Mouse (Mus musculus) kidney, postnatal 0 days (tissue): ENCODE measurements at regions not wholly inside any gene's neighbourhood (a gene's known extent, or its start where the extent isn't known, plus 50 kb on each side); places are given as distances from the start of the nearest gene placed in this dataset.

Experiments
- ATAC-seq: fragments of 200-750 bp; cut with Nextera tagmentation; replicated peaks from 2 replicates; pipeline ENCODE4 v1.8.0; 2017; ENCODE audit warnings: low read depth, moderate number of reproducible peaks, moderate TSS enrichment, moderate library complexity; ENCODE audit not compliant: low FRiP score
- DNase-seq: peaks from one replicate; pipeline ENCODE4 v3.0.0-alpha.2; 2016; ENCODE audit warnings: low spot score
- H3K27ac ChIP-seq: fragments of 300-500 bp; sonication (generic); 2 replicates; pipeline ENCODE4 v1.5.1; 2014; ENCODE audit warnings: mild to moderate bottlenecking
- H3K27me3 ChIP-seq: fragments of 300-500 bp; sonication (generic); 2 replicates; pipeline ENCODE4 v1.6.1; 2014; ENCODE audit warnings: low read length, mixed read lengths; ENCODE audit not compliant: insufficient read depth
- H3K36me3 ChIP-seq: fragments of 300-500 bp; sonication (generic); 2 replicates; pipeline ENCODE4 v1.6.1; 2014; ENCODE audit warnings: low read length, mixed read lengths; ENCODE audit not compliant: insufficient read depth
- H3K4me1 ChIP-seq: fragments of 300-500 bp; sonication (generic); replicated peaks from 2 replicates; pipeline ENCODE4 v1.6.1; 2014; ENCODE audit warnings: antibody characterized with exemption, low read length, mixed read lengths; ENCODE audit not compliant: insufficient read depth
- H3K4me2 ChIP-seq: fragments of 300-500 bp; sonication (generic); 2 replicates; pipeline ENCODE4 v1.6.1; 2014; ENCODE audit warnings: mild to moderate bottlenecking, low read length, moderate library complexity, mixed read lengths
- H3K4me3 ChIP-seq: fragments of 300-500 bp; sonication (generic); replicated peaks from 2 replicates; pipeline ENCODE4 v1.5.1; 2014; ENCODE audit warnings: low read depth, low read length
- H3K9ac ChIP-seq: fragments of 300-500 bp; sonication (generic); 2 replicates; pipeline ENCODE4 v1.6.1; 2014; ENCODE audit warnings: low read depth, low read length
- H3K9me3 ChIP-seq: fragments of 300-500 bp; sonication (generic); replicated peaks from 2 replicates; pipeline ENCODE4 v1.6.1; 2016; ENCODE audit warnings: low read length, inconsistent platforms, mixed read lengths
- CTCF ChIP-seq: IDR thresholded peaks from 2 replicates; pipeline ENCODE4 v1.5.1; 2016; ENCODE audit warnings: antibody characterized with exemption, low read depth, mild to moderate bottlenecking, moderate library complexity
- WGBS: fragments of 180-500 bp; shearing (Covaris S2); extraction: QIAGEN DNeasy Blood & Tissue Kit; methylation state at CpG from one replicate; pipeline ENCODE4 v1.1.7; 2014; 5-methylcytosine and 5-hydroxymethylcytosine counted together

DNA sequence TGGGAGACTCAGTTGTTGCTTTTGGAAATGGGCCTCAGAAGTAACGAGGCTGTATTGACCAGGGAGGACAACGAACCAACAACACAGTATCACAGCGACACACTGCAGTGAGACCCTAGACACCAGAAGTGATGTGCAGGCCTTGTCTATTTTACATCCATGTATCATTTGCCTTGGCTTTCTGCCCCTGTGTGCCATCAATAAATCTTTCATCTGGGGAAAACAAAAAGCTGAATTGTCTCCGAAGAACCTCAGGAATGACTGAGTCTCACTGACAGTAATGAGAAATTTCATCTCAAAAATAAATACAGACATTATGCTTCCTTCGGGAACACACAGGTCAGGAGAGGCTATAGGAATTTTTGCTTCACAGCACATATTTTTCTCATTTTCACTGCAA lies 68.7 kb upstream of the Tnfsf11 start:
- no peak for TF ChIP-seq CTCF
- H3K27me3 ChIP-seq: no peaks in the 10 kb centered on the region
- no peaks in the 10 kb centered on the region for H3K36me3 ChIP-seq
- no peak overlapping the region for H3K9ac ChIP-seq
- DNase-seq: no peak
- no peak for ATAC-seq
- H3K4me1 ChIP-seq: no peaks in the 10 kb centered on the region
- no peak overlapping the region for H3K4me3 ChIP-seq
- H3K27ac ChIP-seq: no peak overlapping the region
- H3K9me3 ChIP-seq: no peaks in the 10 kb centered on the region
- 70% methylated on average over 5 of the region's 5 CpGs for WGBS
- H3K4me2 ChIP-seq: no peak overlapping the region

DNA sequence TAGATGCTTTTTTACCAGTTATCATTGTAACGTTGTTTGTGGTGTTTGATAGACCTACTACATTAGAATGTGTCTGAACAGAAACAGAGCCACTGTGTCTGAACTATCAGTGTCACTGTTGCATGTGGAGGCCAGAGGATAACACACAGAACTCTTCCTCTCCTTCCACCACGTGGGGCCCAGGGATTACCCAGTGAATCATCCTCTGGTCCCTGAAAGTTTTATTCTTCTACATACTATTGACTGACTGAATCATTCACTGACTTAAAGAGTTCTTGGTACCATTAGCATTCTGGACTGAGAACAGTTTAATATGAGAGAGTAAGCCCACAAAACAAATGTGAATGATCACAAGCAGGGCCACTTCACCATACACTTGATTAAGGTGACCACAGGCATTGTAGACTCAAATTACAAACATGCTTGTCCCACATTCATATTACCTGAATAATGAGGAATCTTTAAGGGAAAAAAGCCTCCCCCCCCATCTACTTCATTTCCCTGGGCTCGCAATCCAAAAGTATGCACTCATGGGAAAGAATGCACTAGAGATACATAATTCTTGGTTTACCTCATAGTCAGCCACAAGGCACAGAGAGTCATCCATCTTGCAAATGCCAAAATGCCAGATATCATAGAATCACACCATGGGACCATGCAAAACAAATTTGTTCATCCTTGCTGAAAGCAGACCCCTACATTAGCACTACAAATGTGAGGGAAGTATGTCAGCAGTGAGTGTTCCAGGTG lies 68.1 kb upstream of the Tnfsf11 start:
- no peak overlapping the region for H3K4me2 ChIP-seq
- no peak overlapping the region for H3K4me3 ChIP-seq
- DNase-seq (no peak), ATAC-seq (no peak)
- H3K27me3 ChIP-seq: no peaks in the 10 kb centered on the region
- WGBS: 85% methylated on average over 3 of the region's 3 CpGs
- H3K27ac ChIP-seq: no peak overlapping the region
- H3K36me3 ChIP-seq: no peaks in the 10 kb centered on the region
- H3K4me1 ChIP-seq: no peaks in the 10 kb centered on the region
- no peak for TF ChIP-seq CTCF
- H3K9ac ChIP-seq: no peak overlapping the region
- no peaks in the 10 kb centered on the region for H3K9me3 ChIP-seq

DNA sequence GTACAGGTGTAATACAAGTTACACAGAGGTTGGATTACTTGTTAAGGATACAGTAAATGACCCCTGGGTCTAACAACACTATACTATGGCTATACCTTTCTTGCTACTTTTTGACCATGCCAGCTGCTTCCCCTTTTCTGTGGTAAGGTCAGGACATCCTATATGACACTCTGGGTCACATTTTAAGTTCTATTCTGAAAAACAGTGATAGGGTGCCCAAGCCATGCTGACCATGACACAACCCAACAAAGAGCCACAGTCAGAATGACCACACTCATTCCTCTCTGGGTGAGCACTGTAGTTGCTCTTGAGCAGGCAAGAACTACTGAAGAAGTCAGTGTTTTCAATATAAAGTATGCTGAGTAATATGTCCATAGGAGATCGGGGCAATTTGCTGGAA lies 64.3 kb upstream of the Tnfsf11 start:
- Histone ChIP-seq H3K9ac (no peak overlapping the region), H3K4me3 (no peak overlapping the region), H3K36me3 (no peaks in the 10 kb centered on the region), H3K9me3 (no peaks in the 10 kb centered on the region), H3K4me2 (no peak overlapping the region), H3K4me1 (no peaks in the 10 kb centered on the region), H3K27me3 (no peaks in the 10 kb centered on the region), H3K27ac (no peak overlapping the region)
- ATAC-seq (no peak), DNase-seq (no peak)
- no peak for TF ChIP-seq CTCF
- 81% methylated on average over 1 of the region's 1 CpGs for WGBS

DNA sequence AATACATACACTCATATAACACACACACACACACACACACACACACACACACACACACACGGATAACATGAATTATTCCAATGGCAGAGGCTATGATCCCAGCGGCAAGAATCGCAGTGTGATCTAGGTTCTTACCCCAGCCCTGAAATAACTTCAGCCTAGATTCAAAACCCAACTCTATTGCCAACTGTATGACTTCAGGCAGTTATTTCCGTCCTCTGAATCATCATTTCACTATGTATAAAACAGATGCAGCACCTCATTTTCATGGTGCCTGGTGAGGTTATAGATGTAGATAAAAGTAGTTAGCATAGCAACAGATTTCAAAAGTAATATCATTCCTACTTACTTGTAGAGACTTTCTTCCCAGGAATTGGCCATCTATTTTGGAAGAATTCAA lies 61.0 kb upstream of the Tnfsf11 start:
- Histone ChIP-seq H3K27ac (no peak overlapping the region), H3K4me2 (no peak overlapping the region), H3K36me3 (no peaks in the 10 kb centered on the region), H3K27me3 (no peaks in the 10 kb centered on the region), H3K4me3 (no peak overlapping the region), H3K4me1 (no peaks in the 10 kb centered on the region), H3K9ac (no peak overlapping the region), H3K9me3 (no peaks in the 10 kb centered on the region)
- ATAC-seq (no peak), DNase-seq (no peak)
- no peak for TF ChIP-seq CTCF
- 91% methylated on average over 4 of the region's 4 CpGs for WGBS

DNA sequence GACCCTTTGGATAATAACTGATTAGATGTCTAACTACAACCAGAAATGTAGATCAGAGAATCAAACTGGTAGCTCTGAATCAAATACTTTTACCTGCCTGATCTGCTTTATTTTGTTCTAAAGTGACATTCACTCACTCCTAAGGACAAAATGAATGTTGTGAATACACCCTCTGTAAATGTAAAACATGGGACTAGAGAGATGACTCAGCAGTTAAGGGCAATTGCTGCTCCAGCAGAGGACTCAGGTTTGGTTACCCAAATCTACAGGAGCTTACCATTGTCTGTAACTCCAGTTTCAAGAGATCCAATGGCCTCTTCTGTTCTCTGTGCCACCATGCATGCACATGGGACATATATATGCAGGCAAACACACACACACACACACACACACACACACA lies 57.0 kb upstream of the Tnfsf11 start:
- Histone ChIP-seq H3K36me3 (no peaks in the 10 kb centered on the region), H3K4me1 (no peaks in the 10 kb centered on the region), H3K27ac (no peak overlapping the region), H3K9me3 (no peaks in the 10 kb centered on the region), H3K27me3 (no peaks in the 10 kb centered on the region), H3K4me3 (no peak overlapping the region), H3K9ac (no peak overlapping the region), H3K4me2 (no peak overlapping the region)
- DNase-seq: no peak
- ATAC-seq: no peak
- TF ChIP-seq CTCF: no peak

DNA sequence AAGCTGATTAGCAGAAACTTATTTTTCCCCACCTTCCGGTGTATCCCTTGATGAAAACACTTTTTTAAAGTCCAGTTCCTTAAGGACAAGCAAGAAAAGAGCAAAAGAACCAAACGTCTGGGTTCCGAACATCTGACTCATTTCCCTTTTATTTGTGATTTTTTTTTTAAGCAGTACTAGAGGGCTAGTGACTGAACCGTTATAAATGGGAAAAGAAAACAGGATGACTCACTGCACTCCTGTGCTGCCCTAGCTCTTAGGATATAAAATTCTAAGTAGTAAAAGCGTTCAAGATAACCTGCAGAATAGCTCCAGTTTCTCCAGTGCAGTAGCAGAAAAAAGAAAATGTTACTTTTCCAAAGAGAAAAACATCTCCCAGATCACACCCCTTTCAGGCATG lies 55.3 kb upstream of the Tnfsf11 start:
- WGBS: 49% methylated on average over 5 of the region's 5 CpGs
- H3K9ac ChIP-seq: no peak overlapping the region
- TF ChIP-seq CTCF: no peak

More for the DNA sequence above, 55.3 kb upstream of the Tnfsf11 start:
- Histone ChIP-seq H3K27ac (no peak overlapping the region), H3K4me1 (no peaks in the 10 kb centered on the region), H3K9me3 (no peaks in the 10 kb centered on the region), H3K27me3 (no peaks in the 10 kb centered on the region), H3K4me3 (no peak overlapping the region), H3K36me3 (no peaks in the 10 kb centered on the region), H3K4me2 (no peak overlapping the region)
- ATAC-seq (no peak), DNase-seq (no peak)
